In genomic region chr17:31094781-31095180, GRCm38 (mm10) we compare ENCODE assay signal across 44 mouse cellular contexts. TPM values are rescaled to one million over a fixed set of nuclear protein-coding genes. Genes with fewer than 3 reads are reported as not detected.
"Had no signal": no experiment of that assay in that cellular context is flagged by ENCODE, and none has a peak within 500 bp of the region (broad histone marks: within the 10 kb centered on the region; RNA-seq: fewer than 3 reads in every experiment).

No protein-coding gene starts in this region.

- H3K27ac ChIP-seq: limb, embryonic 10.5 days; limb, embryonic 12.5 days; limb, embryonic 13.5 days; limb, embryonic 15.5 days; liver, embryonic 12.5 days; liver, embryonic 14.5 days; liver, embryonic 15.5 days; lung, embryonic 15.5 days; macrophage; midbrain, embryonic 12.5 days; midbrain, embryonic 13.5 days had no signal

- H3K4me3 ChIP-seq: limb, embryonic 10.5 days; limb, embryonic 12.5 days; limb, embryonic 13.5 days; limb, embryonic 15.5 days; liver, embryonic 12.5 days; liver, embryonic 13.5 days; liver, embryonic 15.5 days; lung, embryonic 15.5 days; megakaryocyte, embryonic 14.5 days; midbrain, embryonic 10.5 days; midbrain, embryonic 12.5 days; midbrain, embryonic 13.5 days; myocyte had no signal

- ATAC-seq: liver, embryonic 12.5 days; liver, postnatal 0 days; lung, postnatal 0 days; midbrain, embryonic 13.5 days; midbrain, embryonic 16.5 days had no signal

- DNase-seq: left cerebral cortex, postnatal 4 days; liver; liver, embryonic 13.5 days; liver, postnatal 0 days; lung, adult 18-20 months; lung, adult 2 months; lung, embryonic 14.5 days; lung, postnatal 10 days; lung, postnatal 14 days; lung, postnatal 36 days; lung, postnatal 4 days; midbrain, embryonic 14.5 days had no signal

- H3K36me3 ChIP-seq: limb, embryonic 10.5 days; limb, embryonic 15.5 days; lung, embryonic 15.5 days had no signal

- H3K27me3 ChIP-seq: limb, embryonic 12.5 days; limb, embryonic 15.5 days; liver, embryonic 12.5 days; liver, embryonic 13.5 days; liver, embryonic 15.5 days; lung, embryonic 15.5 days; midbrain, embryonic 13.5 days had no signal

- H3K4me2 ChIP-seq: limb, embryonic 12.5 days; limb, embryonic 13.5 days; limb, embryonic 15.5 days; liver, embryonic 11.5 days; liver, embryonic 12.5 days; liver, embryonic 13.5 days; liver, embryonic 15.5 days; lung, embryonic 14.5 days; lung, embryonic 15.5 days; midbrain, embryonic 12.5 days; midbrain, embryonic 13.5 days had no signal

- H3K9me3 ChIP-seq: limb, embryonic 10.5 days; limb, embryonic 13.5 days; limb, embryonic 15.5 days; liver, embryonic 12.5 days; liver, embryonic 15.5 days; lung, embryonic 15.5 days; midbrain, embryonic 10.5 days; midbrain, embryonic 12.5 days; midbrain, embryonic 13.5 days had no signal

- H3K9ac ChIP-seq: limb, embryonic 12.5 days; limb, embryonic 13.5 days; limb, embryonic 15.5 days; liver, embryonic 12.5 days; liver, embryonic 13.5 days; liver, embryonic 14.5 days; liver, embryonic 15.5 days; liver, postnatal 0 days; lung, embryonic 14.5 days; lung, embryonic 15.5 days; midbrain, embryonic 12.5 days; midbrain, embryonic 13.5 days had no signal

RNA-seq across cellular contexts. Expression of gene Tff3, which starts 34.7 kb away (rescaled TPM):
- total RNA-seq: left cerebral cortex, adult 18-20 months; left cerebral cortex, adult 8-10 months; left cerebral cortex, postnatal 10 days; left cerebral cortex, postnatal 14 days; left cerebral cortex, postnatal 25 days; left cerebral cortex, postnatal 36 days; left cerebral cortex, postnatal 4 days; megakaryocyte progenitor cell, adult 5-6 weeks; megakaryocyte, adult 5-6 weeks; megakaryocyte-erythroid progenitor cell, adult 5-6 weeks; midbrain, postnatal 0 days; monocyte, adult 5-6 weeks had no signal
- polyA plus RNA-seq: limb, embryonic 10.5 days; limb, embryonic 11.5 days; limb, embryonic 12.5 days; limb, embryonic 13.5 days; lung, adult 2 months; lung, embryonic 14.5 days; lung, postnatal 0 days; macrophage; myocyte had no signal

RNA-seq across cellular contexts. Expression of gene Tff2, which starts 49.3 kb away (rescaled TPM):
- total RNA-seq: left cerebral cortex, adult 18-20 months; left cerebral cortex, adult 8-10 months; left cerebral cortex, postnatal 10 days; left cerebral cortex, postnatal 14 days; left cerebral cortex, postnatal 25 days; left cerebral cortex, postnatal 36 days; left cerebral cortex, postnatal 4 days; megakaryocyte progenitor cell, adult 5-6 weeks; megakaryocyte, adult 5-6 weeks; megakaryocyte-erythroid progenitor cell, adult 5-6 weeks; midbrain, postnatal 0 days; monocyte, adult 5-6 weeks had no signal
- polyA plus RNA-seq: limb, embryonic 10.5 days; limb, embryonic 11.5 days; limb, embryonic 12.5 days; limb, embryonic 13.5 days; limb, embryonic 14.5 days; limb, embryonic 15.5 days; liver, adult 2 months; liver, embryonic 11.5 days; liver, embryonic 12.5 days; liver, embryonic 13.5 days; liver, embryonic 14.5 days; liver, embryonic 15.5 days; lung, embryonic 14.5 days; lung, embryonic 15.5 days; macrophage; midbrain, embryonic 10.5 days; midbrain, embryonic 12.5 days; midbrain, embryonic 13.5 days; midbrain, embryonic 14.5 days; midbrain, embryonic 16.5 days; midbrain, postnatal 0 days; myocyte; neural tube, embryonic 11.5 days had no signal
